Mouse (Mus musculus) cerebellum, postnatal 10 days (tissue): ENCODE data around the gene Btnl1.

Experiments
- DNase-seq, 2 experiments: peaks; one replicate each; pipeline ENCODE4 v3.0.0; 2021; ENCODE audit warnings: mixed read lengths in 2 of 2

The Btnl1 gene

GRCm38 (mm10) chr17:34376847-34377246, at the start of gene Btnl1:
Btnl1 (plus strand) TSS chr17:34377132.
- DNase-seq, result no peak

GRCm38 (mm10) chr17:34329807-34330206, 47.1 kb upstream of the Btnl1 start:
- no peak for DNase-seq

GRCm38 (mm10) chr17:34331200-34331599, 45.7 kb upstream of the Btnl1 start:
- no peak for DNase-seq

GRCm38 (mm10) chr17:34340619-34341402, 36.1 kb upstream of the Btnl1 start:
- DNase-seq, result no peak

- DNase-seq, result no peak
Observed at GRCm38 (mm10) chr17:34344882-34345281, 32.0 kb upstream of the Btnl1 start.

- DNase-seq, result no peak
Observed at GRCm38 (mm10) chr17:34345486-34345885, 31.4 kb upstream of the Btnl1 start.

GRCm38 (mm10) chr17:34346041-34346440, 30.9 kb upstream of the Btnl1 start:
- DNase-seq, result no peak

- DNase-seq, result peak; percentile 70 to 73
Observed at GRCm38 (mm10) chr17:34347606-34348308, 29.2 kb upstream of the Btnl1 start.

- DNase-seq, result peak; percentile 89 to 94
Observed at GRCm38 (mm10) chr17:34349429-34349828, 27.5 kb upstream of the Btnl1 start.

GRCm38 (mm10) chr17:34354539-34354938, 22.4 kb upstream of the Btnl1 start, which contains the start of gene Btnl2:
Btnl2 (plus strand) TSS chr17:34354822.
- DNase-seq, result no peak

- no peak for DNase-seq
Observed at GRCm38 (mm10) chr17:34354940-34355339, 22.0 kb upstream of the Btnl1 start.

GRCm38 (mm10) chr17:34362954-34363546, 13.9 kb upstream of the Btnl1 start:
- no peak for DNase-seq

- DNase-seq, result no peak
Observed at GRCm38 (mm10) chr17:34363676-34364310, 13.1 kb upstream of the Btnl1 start.

- no peak for DNase-seq
Observed at GRCm38 (mm10) chr17:34365031-34365430, 11.9 kb upstream of the Btnl1 start.

GRCm38 (mm10) chr17:34370563-34370962, 6.4 kb upstream of the Btnl1 start:
- DNase-seq, result no peak

- DNase-seq, result no peak
Observed at GRCm38 (mm10) chr17:34373055-34373709, 3.8 kb upstream of the Btnl1 start.

- DNase-seq, result no peak
Observed at GRCm38 (mm10) chr17:34377450-34378209, 698 bp downstream of the Btnl1 start.

- DNase-seq, result no peak
Observed at GRCm38 (mm10) chr17:34378716-34379115, 1.8 kb downstream of the Btnl1 start.

GRCm38 (mm10) chr17:34379451-34379850, 2.5 kb downstream of the Btnl1 start:
- peak; percentile 63 to 74 for DNase-seq

- no peak for DNase-seq
Observed at GRCm38 (mm10) chr17:34381876-34382275, 4.9 kb downstream of the Btnl1 start.

GRCm38 (mm10) chr17:34383212-34383611, 6.3 kb downstream of the Btnl1 start:
- peak; percentile 23 to 35 for DNase-seq

GRCm38 (mm10) chr17:34384699-34385098, 7.8 kb downstream of the Btnl1 start:
- no peak for DNase-seq
